Mouse (Mus musculus): ENCODE data around the gene Dock8.

The Dock8 gene

DNA sequence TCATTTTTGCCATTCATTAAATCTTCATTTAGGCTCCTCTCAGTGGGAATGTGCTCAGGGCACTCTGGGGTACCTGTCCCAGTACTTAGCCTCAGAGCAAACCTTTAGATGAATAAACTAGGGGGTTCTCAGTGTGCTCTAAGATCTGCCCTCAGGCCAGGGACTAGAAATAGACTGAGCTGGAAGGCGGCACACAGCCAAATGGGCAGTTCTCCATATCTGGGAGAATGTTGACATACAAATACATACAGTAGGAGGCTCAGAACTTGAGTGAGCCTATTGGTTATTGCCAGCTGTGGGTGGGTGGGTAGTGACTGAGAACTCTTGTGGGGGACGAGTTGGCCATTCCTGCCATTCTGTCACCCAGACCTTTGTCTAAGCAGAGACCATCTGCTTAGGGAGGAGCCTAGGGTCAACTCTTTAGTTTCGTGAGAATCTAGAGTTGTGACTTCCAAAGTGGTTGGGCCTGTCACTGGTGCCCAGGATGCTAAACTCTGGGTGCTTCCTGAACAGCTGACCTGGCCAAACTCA lies 252.3 kb downstream of the Dock8 start:
- DNase-seq (ENCODE audit: low read depth, low spot score): no peak

Data from brain, embryonic 18.5 days (tissue).